Mouse (Mus musculus) cerebellum, postnatal 14 days (tissue): Measurements from ENCODE around the gene Fads2.

Experiments used
- DNase-seq, 2 experiments: peaks; one replicate each; pipeline ENCODE4 v3.0.0; 2021; ENCODE audit warnings: mixed read lengths in 2 of 2

Gene Fads2

GRCm38 (mm10) chr19:10102054-10102700 lies 631 bp upstream of the Fads2 start:
- DNase-seq, result peak in 1 of 2 experiments; percentile 42

GRCm38 (mm10) chr19:10100631-10101071 lies 895 bp downstream of the Fads2 start:
- peak; percentile 73 to 78 for DNase-seq

GRCm38 (mm10) chr19:10097826-10098225 lies 3.7 kb downstream of the Fads2 start:
- no peak for DNase-seq

GRCm38 (mm10) chr19:10096371-10096876 lies 5.1 kb downstream of the Fads2 start:
- DNase-seq, result peak in 1 of 2 experiments; percentile 38

- DNase-seq, result no peak
Measured at GRCm38 (mm10) chr19:10094695-10095094, 6.9 kb downstream of the Fads2 start.

GRCm38 (mm10) chr19:10093829-10094228 lies 7.7 kb downstream of the Fads2 start:
- DNase-seq, result no peak

- no peak for DNase-seq
Measured at GRCm38 (mm10) chr19:10086976-10087375, 14.6 kb downstream of the Fads2 start.

- no peak for DNase-seq
Measured at GRCm38 (mm10) chr19:10085454-10085853, 16.1 kb downstream of the Fads2 start.

- DNase-seq, result no peak
Measured at GRCm38 (mm10) chr19:10082105-10082504, 19.4 kb downstream of the Fads2 start.

GRCm38 (mm10) chr19:10080384-10080783 lies 21.2 kb downstream of the Fads2 start:
- DNase-seq, result no peak

- DNase-seq, result no peak
Measured at GRCm38 (mm10) chr19:10078392-10078791, 23.2 kb downstream of the Fads2 start.

GRCm38 (mm10) chr19:10073145-10073544 lies 28.4 kb downstream of the Fads2 start:
- DNase-seq, result no peak

GRCm38 (mm10) chr19:10071892-10072291 lies 29.7 kb downstream of the Fads2 start:
- no peak for DNase-seq

GRCm38 (mm10) chr19:10071166-10071565 lies 30.4 kb downstream of the Fads2 start:
- peak in 1 of 2 experiments; percentile 50 for DNase-seq

- peak in 1 of 2 experiments; percentile 55 for DNase-seq
Measured at GRCm38 (mm10) chr19:10070186-10070980, 31.2 kb downstream of the Fads2 start.

- DNase-seq, result peak; percentile 33 to 43
Measured at GRCm38 (mm10) chr19:10067701-10068100, 33.8 kb downstream of the Fads2 start.

GRCm38 (mm10) chr19:10066502-10066901 lies 35.0 kb downstream of the Fads2 start:
- no peak for DNase-seq

- no peak for DNase-seq
Measured at GRCm38 (mm10) chr19:10066189-10066500, 35.4 kb downstream of the Fads2 start.

- DNase-seq, result no peak
Measured at GRCm38 (mm10) chr19:10065465-10066188, 35.9 kb downstream of the Fads2 start.

GRCm38 (mm10) chr19:10064173-10065012 lies 37.2 kb downstream of the Fads2 start:
- no peak for DNase-seq

GRCm38 (mm10) chr19:10062862-10063261 lies 38.7 kb downstream of the Fads2 start:
- no peak for DNase-seq

GRCm38 (mm10) chr19:10062292-10062691 lies 39.3 kb downstream of the Fads2 start:
- DNase-seq, result no peak
